Mouse (Mus musculus) embryo, embryonic 9.5 days (tissue): ENCODE measurements around the gene Dnajc9.

Experiments
- DNase-seq: peaks from one replicate; pipeline ENCODE4 v3.0.0-alpha.2; 2017; ENCODE audit errors: extremely low spot score

The Dnajc9 gene

DNA sequence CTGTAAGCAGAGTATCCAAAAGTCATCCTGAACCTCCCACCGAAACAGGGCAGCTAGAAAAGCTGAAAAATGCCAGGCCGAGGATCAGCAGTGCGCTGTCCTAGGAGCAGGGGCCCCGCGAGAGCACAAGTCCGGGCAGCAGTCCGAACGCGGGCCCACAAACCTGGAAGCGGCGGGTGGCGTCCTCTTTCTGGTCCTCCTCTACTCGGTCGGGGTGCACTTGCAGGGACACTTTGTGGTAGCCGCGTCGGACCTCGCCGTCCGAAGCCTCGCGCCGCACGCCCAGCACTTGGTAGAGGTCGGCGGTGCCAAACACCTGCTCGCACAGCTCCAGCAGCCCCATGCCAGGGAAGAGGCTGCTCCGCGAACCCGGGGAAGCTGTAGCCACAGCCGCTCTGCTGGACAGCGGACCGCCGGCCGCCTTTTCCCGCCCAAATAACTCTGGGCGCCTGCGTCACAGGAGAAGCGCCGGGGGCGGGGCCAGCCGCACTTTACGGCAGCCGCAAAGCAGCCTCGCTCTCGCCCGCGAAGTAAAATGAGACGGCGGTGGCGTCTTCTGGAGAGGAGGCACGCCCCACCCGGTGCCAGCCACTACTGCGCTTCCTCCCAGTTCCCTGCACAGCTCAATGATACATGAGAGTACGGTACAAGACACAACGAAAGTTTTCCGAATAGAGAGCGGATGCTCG lies at the start of gene Dnajc9:
Gene Dnajc9, minus strand, starts transcription at position 470 of the 689 bp plus-strand sequence.
- DNase-seq: peak; percentile 93

- no peak for DNase-seq
Measured at GRCm38 (mm10) chr14:20436976-20437375, 48.3 kb upstream of the Dnajc9 start.

DNA sequence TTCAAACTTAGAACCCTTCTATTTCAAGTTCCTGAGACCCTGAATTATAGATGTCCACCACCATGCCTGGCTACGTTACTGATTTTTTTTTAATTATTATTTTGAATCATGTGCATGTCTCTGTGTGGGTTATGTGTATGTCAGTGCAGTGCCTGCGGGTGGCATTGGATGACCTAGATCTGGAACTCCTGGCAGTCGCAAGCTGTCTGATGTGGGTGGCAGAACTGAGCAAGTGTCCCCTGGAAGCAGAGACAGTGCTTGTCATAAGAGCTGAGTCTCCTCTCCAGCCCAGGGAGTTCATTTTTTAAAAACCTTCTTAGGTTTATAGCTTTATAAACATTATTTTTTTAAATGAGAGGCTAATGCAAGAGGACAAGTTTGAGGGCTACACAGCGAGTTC lies 43.7 kb upstream of the Dnajc9 start:
- no peak for DNase-seq

DNA sequence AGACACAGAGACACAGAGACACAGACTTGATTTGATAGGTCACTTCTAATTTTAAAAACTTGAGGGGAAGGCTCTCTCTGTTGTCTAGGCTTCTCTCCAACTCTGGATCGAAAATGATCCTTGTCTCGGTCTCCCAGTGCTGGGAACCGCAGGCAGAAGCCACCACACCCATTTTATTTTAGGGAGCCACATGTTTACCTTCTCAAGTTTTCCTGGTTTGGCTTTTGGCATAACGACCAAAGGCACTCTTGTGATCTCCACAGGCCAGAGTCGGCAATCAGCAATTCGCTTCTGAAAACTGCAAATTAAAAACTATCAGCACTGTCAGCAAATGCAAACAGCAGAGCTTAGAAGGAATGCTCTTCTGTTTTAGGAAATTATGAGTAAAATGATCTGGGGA lies 43.0 kb upstream of the Dnajc9 start:
- DNase-seq: no peak

GRCm38 (mm10) chr14:20429833-20430232 lies 41.1 kb upstream of the Dnajc9 start:
- DNase-seq: no peak

- no peak for DNase-seq
Measured at GRCm38 (mm10) chr14:20428593-20428992, 39.9 kb upstream of the Dnajc9 start.

DNA sequence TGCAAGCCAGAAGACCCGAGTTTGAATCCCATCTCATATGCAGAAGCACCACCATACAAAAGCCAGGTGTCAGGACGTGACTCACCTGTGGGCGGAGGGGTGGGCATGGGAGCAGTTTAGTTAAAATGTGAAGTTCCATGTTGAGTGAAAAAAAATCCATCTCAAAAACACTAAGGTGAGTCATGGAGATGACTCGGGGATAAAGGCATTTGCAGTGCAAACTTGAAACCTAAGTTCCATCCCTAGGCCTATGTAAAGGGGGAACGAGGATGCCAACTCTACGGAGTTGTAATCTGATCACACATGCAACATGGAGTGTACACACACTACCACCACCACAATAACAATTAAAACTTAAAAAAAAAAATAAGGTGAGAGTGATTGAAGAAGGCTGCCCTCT lies 34.3 kb upstream of the Dnajc9 start:
- DNase-seq: no peak

- DNase-seq: no peak
Measured at GRCm38 (mm10) chr14:20422257-20422656, 33.5 kb upstream of the Dnajc9 start.

DNA sequence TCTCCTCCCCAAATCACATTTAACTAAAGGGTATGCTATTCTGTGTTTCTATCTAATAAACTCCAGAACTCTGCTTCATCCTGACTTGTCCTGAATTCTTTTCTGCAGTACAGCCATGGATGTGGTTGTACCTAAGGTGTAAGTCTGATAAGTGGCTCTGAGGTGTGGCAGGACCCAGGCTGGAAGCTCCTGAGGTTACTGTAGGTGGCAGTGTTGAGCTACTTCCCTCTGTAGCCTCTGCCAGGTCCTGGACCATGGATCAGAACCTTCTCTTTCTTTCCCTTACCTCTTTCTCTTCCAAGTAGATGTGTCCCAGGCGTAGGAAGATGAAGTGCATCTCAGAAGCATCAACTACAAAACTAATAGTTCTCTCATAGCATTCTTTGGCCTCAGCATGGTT lies 11.4 kb upstream of the Dnajc9 start:
- DNase-seq: no peak

DNA sequence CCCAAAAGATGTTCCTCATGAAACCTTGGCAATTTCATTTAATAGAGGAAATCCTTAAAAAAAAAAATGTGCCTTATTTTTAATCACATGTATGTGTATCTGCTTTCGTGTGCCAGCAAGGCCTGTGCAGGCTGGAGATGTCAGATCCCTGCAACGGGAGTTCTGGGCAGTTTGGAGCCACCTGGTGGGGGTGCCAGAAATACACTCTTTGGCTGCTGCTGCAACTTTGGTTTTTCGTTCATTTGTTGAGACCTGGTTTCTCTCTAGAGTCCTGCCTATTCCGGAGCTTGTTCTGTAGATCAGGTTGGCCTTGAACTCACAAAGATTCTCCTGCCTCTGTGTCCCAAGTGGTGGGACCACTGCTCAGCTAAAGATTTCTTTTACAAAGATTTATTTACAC lies 10.2 kb upstream of the Dnajc9 start:
- no peak for DNase-seq

DNA sequence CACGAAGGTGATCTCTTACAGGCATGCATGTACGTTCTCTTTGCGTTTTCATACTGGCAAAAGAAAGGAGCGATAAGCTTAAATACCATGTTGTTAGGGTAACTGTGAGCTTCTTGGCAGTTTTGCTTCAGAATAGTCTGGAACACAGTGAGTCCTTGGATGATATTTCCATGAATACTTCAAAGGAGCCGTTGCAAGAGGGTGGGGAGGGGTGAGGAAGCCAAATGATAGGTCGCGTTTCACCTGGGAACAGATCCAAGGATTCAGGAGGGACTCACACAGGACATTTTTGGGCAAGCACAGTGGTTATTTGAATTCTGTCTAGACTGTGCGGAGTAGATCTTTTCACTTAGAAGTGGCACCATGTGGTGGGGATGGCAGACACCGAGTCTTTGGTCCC lies 8.5 kb upstream of the Dnajc9 start:
- no peak for DNase-seq

- peak; percentile 93 for DNase-seq
Measured at GRCm38 (mm10) chr14:20393205-20393913, 4.6 kb upstream of the Dnajc9 start, which contains the start of gene Mrps16. Gene Mrps16 (minus strand): TSS chr14:20393634.

GRCm38 (mm10) chr14:20392326-20392725 lies 3.6 kb upstream of the Dnajc9 start:
- no peak for DNase-seq

- DNase-seq: no peak
Measured at GRCm38 (mm10) chr14:20389446-20390079, 853 bp upstream of the Dnajc9 start.

DNA sequence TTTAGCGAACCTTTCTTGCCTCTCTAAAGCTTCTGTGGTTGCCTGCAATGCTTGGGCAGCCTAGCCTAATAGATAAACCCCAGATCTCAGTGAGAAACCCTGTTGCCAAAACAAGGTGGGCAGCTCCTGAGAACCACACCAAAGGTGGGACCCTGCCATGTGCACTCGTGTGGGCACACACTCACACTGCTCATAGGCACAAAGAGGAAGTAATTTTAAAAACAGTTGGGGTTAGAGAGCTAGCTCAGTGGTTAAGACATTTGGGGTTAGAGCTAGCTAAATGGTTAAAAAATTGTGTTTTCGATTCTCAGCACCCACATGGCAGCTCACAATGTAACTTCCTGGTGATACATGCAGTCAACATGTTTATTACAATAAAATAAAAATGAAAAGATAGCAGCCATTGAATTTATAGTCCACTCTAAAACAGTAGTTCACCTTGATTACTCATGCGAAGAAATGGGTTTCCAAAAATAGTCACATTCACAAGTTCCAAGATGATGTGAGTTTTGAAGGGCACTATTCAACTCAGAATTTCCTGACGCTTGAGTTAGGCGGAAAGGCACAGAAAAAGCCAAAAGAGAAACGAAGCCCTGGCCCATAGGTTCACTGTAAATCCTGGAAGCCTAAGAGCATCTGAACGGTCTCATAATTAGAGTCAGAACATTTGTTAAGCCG lies 8.8 kb downstream of the Dnajc9 start:
- DNase-seq: no peak

DNA sequence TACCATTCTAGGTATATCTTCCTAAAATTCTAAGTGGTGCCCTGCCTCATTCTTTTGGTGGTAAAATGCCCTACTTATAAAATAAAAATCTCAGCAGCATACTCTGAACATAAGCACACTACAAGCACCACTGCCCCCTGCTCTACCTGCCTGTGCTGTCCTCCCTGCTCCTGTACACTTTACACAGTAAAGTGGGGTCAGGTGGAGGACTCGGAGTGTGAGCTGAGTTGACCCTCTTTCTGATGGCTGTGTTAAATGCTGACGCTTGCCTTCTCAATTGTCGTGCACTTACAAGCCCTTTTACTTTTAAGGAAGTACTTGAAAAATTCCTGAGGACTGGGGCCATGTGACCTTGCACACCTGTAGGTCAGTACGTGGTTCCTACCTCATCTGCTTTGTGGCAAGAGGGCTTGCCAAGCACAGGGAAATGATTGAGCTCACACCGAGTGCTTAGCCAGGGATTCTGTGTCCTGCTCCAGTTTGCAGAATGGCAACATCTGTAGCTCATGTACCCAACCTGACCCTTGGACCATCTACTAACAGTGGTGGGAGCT lies 9.5 kb downstream of the Dnajc9 start:
- DNase-seq: no peak

DNA sequence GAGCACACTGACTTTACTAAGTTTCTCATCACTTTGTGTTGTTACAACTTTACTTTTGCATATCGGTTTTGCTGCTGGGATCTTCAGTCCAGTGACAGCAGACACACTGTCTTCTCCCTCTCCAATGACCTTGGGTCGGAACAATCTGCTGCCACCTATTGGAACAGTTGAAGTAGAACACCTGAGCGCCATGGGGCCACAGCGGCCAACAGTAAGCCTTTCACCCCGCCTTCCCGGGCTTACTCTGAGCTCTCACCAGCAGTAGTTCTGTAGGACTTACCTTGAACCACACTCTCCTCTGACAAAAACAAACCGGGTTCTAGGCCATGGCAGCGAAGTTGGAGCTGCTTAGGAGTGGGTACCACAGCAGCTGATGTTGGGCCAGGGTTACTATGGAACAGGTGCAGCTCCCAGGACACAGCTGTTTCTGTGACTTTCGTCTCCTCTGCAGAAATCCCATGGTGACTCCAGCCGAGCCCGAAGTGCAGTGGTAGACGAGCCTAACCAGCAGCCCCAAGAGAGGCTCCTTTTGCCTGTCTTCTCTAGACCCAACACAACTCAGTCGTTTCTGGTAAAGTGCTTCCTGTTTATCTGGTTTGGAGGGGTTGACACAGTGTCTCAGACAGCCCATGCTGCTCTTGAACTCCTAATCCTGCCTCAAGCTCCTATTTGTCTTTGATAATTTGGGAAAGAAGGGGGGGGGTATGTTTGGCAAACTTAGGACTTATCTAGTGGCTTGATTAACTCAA lies 10.2 kb downstream of the Dnajc9 start:
- peak; percentile 41 for DNase-seq

- no peak for DNase-seq
Measured at GRCm38 (mm10) chr14:20377112-20377521, 11.6 kb downstream of the Dnajc9 start.

- DNase-seq: no peak
Measured at GRCm38 (mm10) chr14:20371854-20372253, 16.9 kb downstream of the Dnajc9 start.

GRCm38 (mm10) chr14:20370798-20371197 lies 17.9 kb downstream of the Dnajc9 start:
- DNase-seq: no peak

- no peak for DNase-seq
Measured at GRCm38 (mm10) chr14:20368271-20368670, 20.4 kb downstream of the Dnajc9 start.
